Mouse (Mus musculus): ENCODE results near the gene Tulp2. TPM values are rescaled to one million over a fixed set of nuclear protein-coding genes. Genes with fewer than 3 reads are reported as not detected.
A peak's percentile ranks its signal among the peaks of the same experiment; 100 is the strongest.
"Not testable (repeated sequence)": the region's sequence is repeated elsewhere in the genome, so short reads cannot be mapped to it uniquely, and the experiment has no call there.

The Tulp2 gene
- polyA plus RNA-seq, 1 experiment: 0.17 TPM

GRCm38 (mm10) chr7:45524841-45525621 is 43.4 kb downstream of the Tulp2 start:
- WGBS: 12% methylated on average over 12 of the region's 12 CpGs
- Histone ChIP-seq H3K4me1 (ENCODE audit: control insufficient read depth, insufficient read depth, low read length) (peaks cover 18% of the 10 kb centered on the region), H3K4me3 (replicated peaks; ENCODE audit: extremely low read depth, low read depth, low read length) (peak overlapping the region; percentile 94)
- peak; percentile 33 for DNase-seq
- TF ChIP-seq POLR2A (IDR thresholded peaks at IDR 0.05; ENCODE audit: borderline replicate concordance, extremely low read depth, low read depth, low read length) (peak; percentile 45; the same call in 1 of the 2 replicates), CTCF (IDR thresholded peaks at IDR 0.05; ENCODE audit: insufficient read depth, low read length) (no peak)

GRCm38 (mm10) chr7:45525809-45526473 is 44.3 kb downstream of the Tulp2 start, which contains the start of the genes Ppp1r15a and Plekha4:
TSS of gene Ppp1r15a (minus strand) at chr7:45526268.
TSS of gene Plekha4 (plus strand) at chr7:45526330.
- WGBS: under 1% methylated on average over 54 of the region's 54 CpGs
- Histone ChIP-seq H3K4me3 (replicated peaks; ENCODE audit: extremely low read depth, low read depth, low read length) (peak within 1 kb of the TSS; percentile 94), H3K4me1 (ENCODE audit: control insufficient read depth, insufficient read depth, low read length) (peaks cover 18% of the 10 kb centered on the region)
- peak; percentile 99 for DNase-seq
- TF ChIP-seq POLR2A (IDR thresholded peaks at IDR 0.05; ENCODE audit: borderline replicate concordance, extremely low read depth, low read depth, low read length): peak; percentile 98
- no peak for TF ChIP-seq CTCF (IDR thresholded peaks at IDR 0.05; ENCODE audit: insufficient read depth, low read length)

GRCm38 (mm10) chr7:45526474-45527120 is 44.9 kb downstream of the Tulp2 start:
- Histone ChIP-seq H3K4me3 (replicated peaks; ENCODE audit: extremely low read depth, low read depth, low read length) (peak overlapping the region; percentile 94), H3K4me1 (ENCODE audit: control insufficient read depth, insufficient read depth, low read length) (peaks cover 18% of the 10 kb centered on the region)
- no peak for DNase-seq
- TF ChIP-seq POLR2A (IDR thresholded peaks at IDR 0.05; ENCODE audit: borderline replicate concordance, extremely low read depth, low read depth, low read length) (no peak), CTCF (IDR thresholded peaks at IDR 0.05; ENCODE audit: insufficient read depth, low read length) (no peak)
- WGBS: 18% methylated on average over 7 of the region's 7 CpGs

- 92% methylated on average over 6 of the region's 6 CpGs for WGBS
- not testable (repeated sequence) for H3K4me3 ChIP-seq (replicated peaks; ENCODE audit: extremely low read depth, low read depth, low read length); DNase-seq
- peaks cover 15% of the 10 kb centered on the region for H3K4me1 ChIP-seq (ENCODE audit: control insufficient read depth, insufficient read depth, low read length)
Measured at GRCm38 (mm10) chr7:45527169-45527568, 45.5 kb downstream of the Tulp2 start.

GRCm38 (mm10) chr7:45529461-45529860 is 47.8 kb downstream of the Tulp2 start:
- WGBS: 7% methylated on average over 6 of the region's 6 CpGs
- TF ChIP-seq CTCF (IDR thresholded peaks at IDR 0.05; ENCODE audit: insufficient read depth, low read length): no peak
- no peak for TF ChIP-seq POLR2A (IDR thresholded peaks at IDR 0.05; ENCODE audit: borderline replicate concordance, extremely low read depth, low read depth, low read length)
- no peak for DNase-seq
- H3K4me3 ChIP-seq (replicated peaks; ENCODE audit: extremely low read depth, low read depth, low read length): no peak overlapping the region
- H3K4me1 ChIP-seq (ENCODE audit: control insufficient read depth, insufficient read depth, low read length): peaks cover 6% of the 10 kb centered on the region; the same call in 1 of the 2 replicates

- DNase-seq: no peak
- Histone ChIP-seq H3K4me1 (ENCODE audit: control insufficient read depth, insufficient read depth, low read length) (no peaks in the 10 kb centered on the region), H3K4me3 (replicated peaks; ENCODE audit: extremely low read depth, low read depth, low read length) (no peak overlapping the region)
- TF ChIP-seq CTCF (IDR thresholded peaks at IDR 0.05; ENCODE audit: insufficient read depth, low read length) (no peak), POLR2A (IDR thresholded peaks at IDR 0.05; ENCODE audit: borderline replicate concordance, extremely low read depth, low read depth, low read length) (no peak)
- 32% methylated on average over 2 of the region's 2 CpGs for WGBS
Measured at GRCm38 (mm10) chr7:45530643-45531042, 49.0 kb downstream of the Tulp2 start.

- TF ChIP-seq CTCF (IDR thresholded peaks at IDR 0.05; ENCODE audit: insufficient read depth, low read length): no peak
- TF ChIP-seq POLR2A (IDR thresholded peaks at IDR 0.05; ENCODE audit: borderline replicate concordance, extremely low read depth, low read depth, low read length): no peak
- 79% methylated on average over 1 of the region's 1 CpGs for WGBS
- no peak for DNase-seq
- 0 out of 2 replicates have a peak, but pooled peaks cover 3% of the 10 kb centered on the region for H3K4me1 ChIP-seq (ENCODE audit: control insufficient read depth, insufficient read depth, low read length)
- H3K4me3 ChIP-seq (replicated peaks; ENCODE audit: extremely low read depth, low read depth, low read length): no peak overlapping the region
Measured at GRCm38 (mm10) chr7:45535676-45536075, 54.0 kb downstream of the Tulp2 start.

- 84% methylated on average over 10 of the region's 10 CpGs for WGBS
- H3K4me3 ChIP-seq (replicated peaks; ENCODE audit: extremely low read depth, low read depth, low read length): no peak overlapping the region
Measured at GRCm38 (mm10) chr7:45537602-45538001, 55.9 kb downstream of the Tulp2 start.

More at GRCm38 (mm10) chr7:45537602-45538001, 55.9 kb downstream of the Tulp2 start:
- DNase-seq: no peak
- H3K4me1 ChIP-seq (ENCODE audit: control insufficient read depth, insufficient read depth, low read length): 0 out of 2 replicates have a peak, but pooled peaks cover 3% of the 10 kb centered on the region
- TF ChIP-seq POLR2A (IDR thresholded peaks at IDR 0.05; ENCODE audit: borderline replicate concordance, extremely low read depth, low read depth, low read length) (no peak), CTCF (IDR thresholded peaks at IDR 0.05; ENCODE audit: insufficient read depth, low read length) (no peak)
